Mouse (Mus musculus): ENCODE results near the gene P2rx4.

P2rx4 gene

DNA sequence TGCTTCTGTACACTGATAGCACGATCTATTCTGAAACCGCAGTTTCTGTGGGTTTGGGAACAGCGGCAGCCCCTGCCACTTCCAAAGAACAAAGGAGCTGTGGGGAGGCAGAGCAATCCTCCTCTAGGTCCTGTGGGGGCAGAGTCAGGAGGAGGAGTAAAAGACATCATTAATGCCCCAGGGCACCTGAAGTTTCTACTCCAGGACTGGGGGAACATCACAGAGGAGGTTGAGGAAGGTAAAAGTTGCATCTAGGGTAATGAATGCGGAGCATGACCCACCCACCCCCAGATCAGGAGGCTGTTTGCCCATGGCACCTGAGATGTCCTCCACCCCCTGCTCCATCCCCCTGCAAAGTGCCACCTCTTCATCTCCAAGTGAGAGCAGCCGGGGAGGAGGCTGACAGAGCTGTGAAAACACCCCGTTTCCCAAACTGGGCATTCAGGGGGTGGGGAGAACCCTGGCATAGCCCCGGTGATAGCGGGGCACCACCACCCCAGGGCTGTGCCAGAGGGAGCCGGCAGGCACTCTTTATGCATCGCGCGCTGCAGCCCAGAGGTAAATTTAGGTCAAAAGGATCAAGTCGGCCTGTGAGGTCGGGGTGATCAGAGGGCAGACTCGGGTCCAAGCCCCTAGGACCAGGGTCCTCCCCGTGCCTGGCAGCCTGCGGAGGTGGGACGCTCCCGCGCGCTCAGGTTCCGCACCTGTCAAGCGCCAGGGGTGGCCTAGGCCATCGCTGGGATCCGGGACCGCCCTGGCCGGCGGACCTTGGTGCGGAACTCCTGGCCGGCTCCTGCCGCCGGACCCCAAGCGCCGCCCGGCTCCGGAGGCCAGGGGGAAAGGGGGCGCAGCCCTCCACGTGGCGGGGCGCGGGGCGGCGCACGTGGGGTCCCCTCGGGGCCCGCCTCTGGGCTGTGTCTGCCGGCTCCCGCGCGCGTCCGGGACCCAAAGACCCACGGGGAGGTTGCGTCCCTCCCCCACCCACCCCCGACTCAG is 71.2 kb downstream of the P2rx4 start:
- no peak for TF ChIP-seq POU5F1 (IDR thresholded peaks at IDR 0.05; ENCODE audit: borderline replicate concordance, low read length)
- no peak for TF ChIP-seq NANOG (IDR thresholded peaks at IDR 0.05; ENCODE audit: borderline replicate concordance, low read length)
- no peak for TF ChIP-seq CTCF (conservative IDR thresholded peaks at IDR 0.05; ENCODE audit: low read length)
- H3K9me3 ChIP-seq (ENCODE audit: low read length) = no peaks in the 10 kb centered on the region
- peaks cover 27% of the 10 kb centered on the region for H3K27me3 ChIP-seq (ENCODE audit: insufficient read depth, low read length)
- no peaks in the 10 kb centered on the region for H3K36me3 ChIP-seq (ENCODE audit: insufficient read depth, low read length)
- peaks cover 85% of the 10 kb centered on the region for H3K4me1 ChIP-seq (replicated peaks; ENCODE audit: low read depth, low read length)
- H3K4me3 ChIP-seq (replicated peaks; ENCODE audit: low read length) = peak overlapping the region; percentile 93
